Mouse (Mus musculus): ENCODE results near the gene Fmnl3. TPM values are rescaled to one million over a fixed set of nuclear protein-coding genes. Genes with fewer than 3 reads are reported as not detected.

Fmnl3 gene
- polyA plus RNA-seq, 1 experiment: 4.4 TPM

DNA sequence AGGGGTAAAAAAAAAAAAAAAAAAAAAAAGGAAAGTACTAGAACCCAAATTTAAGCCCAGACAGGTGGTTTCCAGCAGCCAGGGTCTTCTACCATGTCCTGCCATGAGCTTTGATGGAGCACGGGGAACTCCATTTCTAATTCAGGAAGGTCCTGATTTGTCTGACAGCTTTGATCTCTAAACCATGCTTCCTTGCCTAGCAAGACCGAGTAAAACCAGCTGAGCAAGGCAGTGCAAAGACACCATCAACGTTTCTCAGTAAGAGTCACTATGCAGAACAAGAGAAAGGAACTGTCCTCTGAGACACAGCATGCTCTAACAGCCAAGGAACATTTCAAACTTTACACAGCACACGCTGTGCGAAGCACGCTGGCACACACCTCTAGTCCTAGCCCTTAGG lies 18.7 kb downstream of the Fmnl3 start:
- Histone ChIP-seq H3K27me3 (replicated peaks) (peaks cover 14% of the 10 kb centered on the region), H3K9me3 (no peaks in the 10 kb centered on the region), H3K4me1 (peaks cover 58% of the 10 kb centered on the region), H3K4me3 (replicated peaks) (no peak overlapping the region), H3K36me3 (replicated peaks; ENCODE audit: low read length) (peaks cover 2% of the 10 kb centered on the region)
- no peak for TF ChIP-seq FLI1 (IDR thresholded peaks at IDR 0.05; ENCODE audit: low read length)
- no peak for TF ChIP-seq GATA1 (IDR thresholded peaks at IDR 0.05; ENCODE audit: borderline replicate concordance, low read length)

DNA sequence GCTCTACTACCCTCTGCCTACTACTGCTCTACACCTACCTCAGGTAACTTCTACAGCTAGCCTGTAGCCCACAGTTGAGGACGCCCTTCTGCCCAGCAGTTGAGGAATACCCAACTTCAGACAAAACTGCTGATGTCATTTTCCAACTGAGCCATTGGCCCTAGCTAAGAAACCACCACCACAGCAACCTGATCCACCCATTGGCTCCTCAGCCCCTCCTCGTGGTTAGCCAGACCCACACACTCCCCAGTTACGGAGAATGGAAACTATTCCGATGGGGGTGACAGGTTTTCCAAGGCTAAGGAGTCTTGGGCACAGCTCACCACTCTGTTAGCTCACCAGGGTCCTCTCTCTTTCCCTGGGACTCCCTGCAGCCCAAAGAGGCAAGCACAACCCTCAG lies 25.3 kb downstream of the Fmnl3 start:
- Histone ChIP-seq H3K4me3 (replicated peaks) (peak overlapping the region; percentile 71), H3K36me3 (replicated peaks; ENCODE audit: low read length) (peaks cover 5% of the 10 kb centered on the region), H3K27me3 (replicated peaks) (peaks cover 8% of the 10 kb centered on the region), H3K9me3 (no peaks in the 10 kb centered on the region), H3K4me1 (peaks cover 88% of the 10 kb centered on the region)
- no peak for TF ChIP-seq FLI1 (IDR thresholded peaks at IDR 0.05; ENCODE audit: low read length)
- TF ChIP-seq GATA1 (IDR thresholded peaks at IDR 0.05; ENCODE audit: borderline replicate concordance, low read length): no peak

DNA sequence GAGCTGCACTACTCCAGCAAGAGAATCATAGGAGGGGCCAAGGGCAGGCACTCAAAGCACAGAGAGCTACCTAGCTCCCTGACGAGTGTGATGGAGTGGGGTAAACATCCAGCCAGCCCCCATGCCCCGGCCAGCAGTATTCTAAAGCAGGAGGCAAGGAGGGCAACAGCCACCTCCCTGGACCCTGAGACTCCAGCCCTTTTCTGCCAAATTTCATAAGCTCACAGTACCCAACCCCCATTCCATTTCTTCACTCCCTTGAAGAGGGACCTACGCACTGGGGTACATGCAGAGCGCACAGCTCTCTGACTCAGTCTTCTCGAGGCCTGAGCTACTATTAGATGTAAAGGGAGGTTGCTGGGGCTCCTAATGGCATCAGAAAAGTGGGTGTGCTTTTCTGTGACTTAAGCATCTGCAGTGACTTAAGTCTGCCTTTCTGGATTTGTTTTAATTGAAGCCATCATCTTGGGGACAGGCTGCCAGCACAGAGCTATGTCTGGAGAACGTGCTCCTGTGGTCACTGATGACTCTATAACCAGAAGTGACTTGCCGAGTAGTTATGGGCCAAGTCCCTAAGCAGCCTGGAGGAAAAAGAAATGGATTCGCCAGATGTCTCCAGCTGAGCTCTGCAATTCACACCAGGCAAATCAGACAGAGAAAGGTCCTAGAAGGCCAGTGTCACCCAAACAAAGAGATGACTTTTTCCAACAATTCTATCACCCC lies 26.0 kb downstream of the Fmnl3 start:
- TF ChIP-seq GATA1 (IDR thresholded peaks at IDR 0.05; ENCODE audit: borderline replicate concordance, low read length) (no peak), FLI1 (IDR thresholded peaks at IDR 0.05; ENCODE audit: low read length) (no peak)
- H3K4me3 ChIP-seq (replicated peaks): no peak overlapping the region
- peaks cover 5% of the 10 kb centered on the region for H3K36me3 ChIP-seq (replicated peaks; ENCODE audit: low read length)
- H3K27me3 ChIP-seq (replicated peaks): peaks cover 8% of the 10 kb centered on the region
- no peaks in the 10 kb centered on the region for H3K9me3 ChIP-seq
- peaks cover 95% of the 10 kb centered on the region for H3K4me1 ChIP-seq

DNA sequence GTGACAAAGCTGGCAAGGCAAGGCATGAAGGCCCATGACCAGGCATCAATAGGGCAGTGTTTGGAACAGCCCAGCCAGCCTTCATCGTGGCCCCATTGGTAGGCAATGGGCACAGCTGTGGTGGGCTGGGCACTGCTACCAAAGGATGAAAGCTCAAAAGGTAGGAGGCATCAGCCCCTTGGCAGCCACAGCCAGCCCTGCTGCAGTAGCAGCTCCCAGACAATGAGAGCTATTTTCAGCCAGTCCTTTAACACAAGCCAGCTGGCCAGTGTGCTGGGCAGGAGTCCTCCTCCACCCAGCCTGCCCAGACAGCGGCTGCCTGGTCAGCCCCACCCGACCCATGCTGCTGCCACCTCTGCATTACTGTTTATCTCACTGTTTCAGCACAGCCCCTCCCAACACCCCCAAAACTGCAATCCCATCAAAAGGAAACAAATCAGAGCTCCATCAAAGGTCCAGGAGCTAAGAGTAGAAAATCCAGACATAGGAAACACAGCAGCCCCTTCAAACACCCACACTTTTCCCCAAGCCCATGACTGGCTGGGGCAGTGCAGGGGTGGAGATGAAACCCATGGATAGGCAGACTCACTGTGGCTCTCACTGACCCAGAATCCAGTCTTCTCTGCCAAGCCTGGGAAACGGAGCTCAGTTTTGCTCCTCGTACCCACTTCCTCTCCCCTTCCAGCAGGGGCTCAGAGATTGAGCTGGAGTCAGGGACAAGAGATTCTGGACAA lies 26.7 kb downstream of the Fmnl3 start:
- peaks cover 3% of the 10 kb centered on the region for H3K36me3 ChIP-seq (replicated peaks; ENCODE audit: low read length)
- no peak for TF ChIP-seq GATA1 (IDR thresholded peaks at IDR 0.05; ENCODE audit: borderline replicate concordance, low read length)
- TF ChIP-seq FLI1 (IDR thresholded peaks at IDR 0.05; ENCODE audit: low read length): no peak
- H3K27me3 ChIP-seq (replicated peaks): peaks cover 8% of the 10 kb centered on the region
- H3K9me3 ChIP-seq: no peaks in the 10 kb centered on the region
- H3K4me1 ChIP-seq: peaks cover 99% of the 10 kb centered on the region
- peak overlapping the region; percentile 69 for H3K4me3 ChIP-seq (replicated peaks)

DNA sequence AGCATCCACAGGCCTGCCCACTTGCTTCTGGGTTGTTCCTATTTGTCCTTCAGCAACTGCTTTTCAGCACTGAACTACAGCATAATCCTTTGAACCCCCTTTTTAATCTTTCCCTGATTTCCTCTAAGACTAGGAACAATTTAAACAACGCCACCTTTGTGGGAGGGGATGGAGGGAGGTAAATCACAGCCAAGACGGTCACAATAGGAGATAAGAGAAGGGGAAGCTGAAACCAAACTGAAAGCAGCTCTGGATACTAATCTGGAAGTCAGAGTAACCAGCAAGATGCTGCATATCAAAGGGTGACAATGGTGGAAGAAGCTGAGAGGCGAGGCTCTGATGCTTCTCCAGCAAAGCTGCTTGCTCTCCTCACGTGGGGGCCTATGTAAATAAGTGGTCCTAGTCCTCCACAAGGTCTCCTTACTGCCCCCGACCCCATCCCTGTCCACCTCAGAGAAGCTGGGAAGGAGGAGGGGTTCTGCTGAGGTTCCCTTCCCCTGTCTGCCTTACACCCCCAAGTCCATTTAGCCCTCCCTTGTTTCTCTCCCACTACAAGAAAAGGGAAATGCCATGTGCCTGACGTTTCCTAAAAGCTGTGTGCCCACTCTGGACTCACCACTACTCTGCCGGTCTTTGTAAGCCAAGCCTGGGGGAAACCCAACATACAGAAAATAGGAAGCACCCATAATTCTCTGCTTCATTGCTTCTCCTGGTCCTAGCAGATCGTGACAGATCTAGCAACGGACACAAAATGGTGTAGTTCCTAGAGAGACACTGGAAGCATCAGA lies 27.9 kb downstream of the Fmnl3 start:
- H3K36me3 ChIP-seq (replicated peaks; ENCODE audit: low read length): peaks cover 8% of the 10 kb centered on the region
- H3K4me1 ChIP-seq: peaks cover 95% of the 10 kb centered on the region
- H3K9me3 ChIP-seq: no peaks in the 10 kb centered on the region
- TF ChIP-seq GATA1 (IDR thresholded peaks at IDR 0.05; ENCODE audit: borderline replicate concordance, low read length): no peak
- no peak for TF ChIP-seq FLI1 (IDR thresholded peaks at IDR 0.05; ENCODE audit: low read length)
- H3K27me3 ChIP-seq (replicated peaks): peaks cover 8% of the 10 kb centered on the region
- peak overlapping the region; percentile 25 for H3K4me3 ChIP-seq (replicated peaks)

DNA sequence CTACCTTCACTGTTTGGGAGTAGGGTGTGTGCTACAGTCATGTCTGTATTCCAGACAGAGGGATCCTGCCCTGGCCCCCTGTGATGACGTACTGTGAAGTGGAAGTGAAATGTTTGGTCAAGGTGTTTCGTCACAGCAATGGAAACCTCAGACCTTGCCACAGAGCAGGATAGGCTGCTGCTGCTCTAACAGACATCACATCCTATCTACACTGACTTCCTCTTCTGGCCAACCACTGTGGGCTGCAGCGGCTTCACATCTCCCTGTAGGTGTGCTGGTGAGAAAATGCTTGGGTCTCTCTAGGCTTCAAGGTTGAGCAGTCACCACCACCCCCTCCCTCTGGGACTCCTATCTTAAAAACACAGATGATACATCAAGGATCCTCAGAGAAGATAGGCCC lies 29.2 kb downstream of the Fmnl3 start:
- Histone ChIP-seq H3K4me3 (replicated peaks) (peak overlapping the region; percentile 77), H3K9me3 (no peaks in the 10 kb centered on the region), H3K36me3 (replicated peaks; ENCODE audit: low read length) (peaks cover 10% of the 10 kb centered on the region), H3K4me1 (peaks cover 95% of the 10 kb centered on the region), H3K27me3 (replicated peaks) (peaks cover 8% of the 10 kb centered on the region)
- no peak for TF ChIP-seq FLI1 (IDR thresholded peaks at IDR 0.05; ENCODE audit: low read length)
- TF ChIP-seq GATA1 (IDR thresholded peaks at IDR 0.05; ENCODE audit: borderline replicate concordance, low read length): no peak

DNA sequence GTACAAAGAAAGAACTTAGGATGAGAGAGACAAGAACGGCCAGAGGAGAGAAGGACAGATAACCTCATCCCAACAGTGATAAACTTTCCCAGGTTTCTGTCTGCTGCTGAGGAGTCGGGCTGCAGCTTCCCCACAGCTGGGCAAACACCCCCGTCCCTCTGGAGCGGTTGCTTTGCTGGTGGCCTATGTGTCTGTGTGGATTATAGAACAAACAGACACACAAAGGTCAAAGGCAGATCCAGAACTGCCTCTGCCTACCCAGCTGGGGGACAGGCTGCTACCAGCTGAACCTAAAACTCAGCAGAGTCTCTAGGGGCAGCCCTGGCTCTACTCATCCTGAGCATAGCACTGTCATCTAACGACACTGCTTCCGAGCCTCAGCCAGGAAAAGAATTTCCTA lies 30.6 kb downstream of the Fmnl3 start:
- Histone ChIP-seq H3K36me3 (replicated peaks; ENCODE audit: low read length) (peaks cover 12% of the 10 kb centered on the region), H3K4me1 (peaks cover 95% of the 10 kb centered on the region), H3K4me3 (replicated peaks) (no peak overlapping the region), H3K27me3 (replicated peaks) (peaks cover 8% of the 10 kb centered on the region), H3K9me3 (no peaks in the 10 kb centered on the region)
- TF ChIP-seq FLI1 (IDR thresholded peaks at IDR 0.05; ENCODE audit: low read length) (no peak), GATA1 (IDR thresholded peaks at IDR 0.05; ENCODE audit: borderline replicate concordance, low read length) (no peak)

DNA sequence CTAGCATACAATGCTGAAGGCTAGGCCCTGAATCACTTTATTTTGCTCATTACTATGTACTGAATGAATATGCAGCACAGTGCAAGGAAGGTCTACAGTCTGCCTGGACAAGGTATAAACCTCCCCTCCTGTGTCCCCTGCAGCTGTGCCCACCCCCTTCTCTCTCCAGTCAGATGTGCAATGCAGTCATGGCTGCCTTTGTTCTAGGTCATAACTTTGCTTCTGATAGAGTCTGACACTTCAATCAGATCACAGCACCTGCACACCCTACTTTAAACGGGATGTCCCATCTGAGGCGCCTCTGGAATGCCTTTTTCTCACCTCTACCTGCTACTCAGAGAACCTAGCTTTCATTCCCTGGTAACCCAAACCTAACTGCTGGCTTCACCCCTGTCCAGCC lies 31.4 kb downstream of the Fmnl3 start:
- Histone ChIP-seq H3K27me3 (replicated peaks) (peaks cover 8% of the 10 kb centered on the region), H3K36me3 (replicated peaks; ENCODE audit: low read length) (peaks cover 15% of the 10 kb centered on the region), H3K4me3 (replicated peaks) (no peak overlapping the region), H3K4me1 (peaks cover 95% of the 10 kb centered on the region), H3K9me3 (no peaks in the 10 kb centered on the region)
- TF ChIP-seq FLI1 (IDR thresholded peaks at IDR 0.05; ENCODE audit: low read length): no peak
- TF ChIP-seq GATA1 (IDR thresholded peaks at IDR 0.05; ENCODE audit: borderline replicate concordance, low read length): no peak

DNA sequence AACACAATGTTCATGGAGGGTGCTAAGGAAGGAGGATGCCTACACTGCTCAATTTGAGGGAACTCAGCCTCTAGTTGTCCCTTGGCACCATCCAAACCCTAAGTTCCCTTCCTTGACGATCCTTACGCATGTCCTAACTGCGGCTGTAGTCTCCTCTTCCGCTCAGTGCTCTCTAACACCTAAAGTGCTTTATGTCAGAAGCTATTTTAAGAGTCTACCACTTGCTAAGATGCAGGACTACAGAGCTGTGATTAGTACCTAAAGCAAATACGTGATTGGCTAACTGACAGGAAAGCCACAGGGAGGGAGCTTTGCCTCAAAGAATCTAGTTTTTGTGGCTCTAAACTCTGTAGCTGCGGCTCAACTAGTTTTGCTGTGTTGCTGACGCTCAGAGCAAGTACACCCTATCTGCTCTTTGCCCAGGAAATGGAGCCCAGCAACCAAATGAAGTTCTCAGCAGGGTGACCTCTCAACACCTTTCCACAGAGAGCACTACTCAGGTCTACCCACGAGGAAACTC lies 34.4 kb downstream of the Fmnl3 start:
- TF ChIP-seq GATA1 (IDR thresholded peaks at IDR 0.05; ENCODE audit: borderline replicate concordance, low read length) (no peak), FLI1 (IDR thresholded peaks at IDR 0.05; ENCODE audit: low read length) (no peak)
- peaks cover 95% of the 10 kb centered on the region for H3K4me1 ChIP-seq
- peaks cover 19% of the 10 kb centered on the region for H3K36me3 ChIP-seq (replicated peaks; ENCODE audit: low read length)

More for the DNA sequence above, 34.4 kb downstream of the Fmnl3 start:
- H3K4me3 ChIP-seq (replicated peaks): peak overlapping the region; percentile 39
- H3K9me3 ChIP-seq: no peaks in the 10 kb centered on the region
- H3K27me3 ChIP-seq (replicated peaks): no peaks in the 10 kb centered on the region
